Mouse (Mus musculus) C2C12 (cell line): ENCODE measurements around the gene Xylb. TPM values are rescaled to one million over a fixed set of nuclear protein-coding genes. Genes with fewer than 3 reads are reported as not detected.

Experiments
- H3K27me3 ChIP-seq: one replicate; pipeline ENCODE4 v1.6.1; 2011; ENCODE audit not compliant: control insufficient read depth, insufficient read depth, insufficient read length
- H3K36me3 ChIP-seq: one replicate; pipeline ENCODE4 v1.6.1; 2011; ENCODE audit not compliant: control insufficient read depth, insufficient read depth
- H3K4me3 ChIP-seq: one replicate; pipeline ENCODE4 v1.5.1; 2011; ENCODE audit warnings: mild to moderate bottlenecking, control low read depth; ENCODE audit not compliant: poor library complexity, insufficient read depth, severe bottlenecking
- H3K79me2 ChIP-seq: one replicate; pipeline ENCODE4 v1.6.1; 2011; ENCODE audit not compliant: control insufficient read depth, insufficient read depth
- H3K79me3 ChIP-seq: one replicate; pipeline ENCODE4 v1.6.1; 2011; ENCODE audit warnings: low read depth, control low read depth
- H3ac ChIP-seq: one replicate; pipeline ENCODE3; 2011; ENCODE audit warnings: low read depth; ENCODE audit not compliant: control insufficient read depth, insufficient read length
- CEBPB ChIP-seq: IDR thresholded peaks from one replicate; pipeline ENCODE4 v1.6.1; 2011; ENCODE audit warnings: low read depth, mild to moderate bottlenecking, control low read depth, moderate library complexity
- CTCF ChIP-seq: IDR thresholded peaks from one replicate; pipeline ENCODE4 v1.5.1; 2011; ENCODE audit not compliant: control insufficient read depth, insufficient read depth, insufficient read length
- FOSL1 ChIP-seq: IDR thresholded peaks from one replicate; pipeline ENCODE4 v1.8.0; 2011; ENCODE audit warnings: mild to moderate bottlenecking, low read length; ENCODE audit not compliant: poor library complexity, insufficient read depth, severe bottlenecking
- MAX ChIP-seq: IDR thresholded peaks from one replicate; pipeline ENCODE4 v1.6.1; 2011; ENCODE audit warnings: mild to moderate bottlenecking, control low read depth
- MYOD1 ChIP-seq: IDR thresholded peaks from one replicate; pipeline ENCODE4 v1.6.1; 2011; ENCODE audit warnings: low read depth; ENCODE audit not compliant: control insufficient read depth, insufficient read length
- MYOG ChIP-seq: IDR thresholded peaks from one replicate; pipeline ENCODE4 v1.6.1; 2011; ENCODE audit not compliant: control insufficient read depth, insufficient read length; ENCODE audit errors: extremely low read depth
- USF1 ChIP-seq: IDR thresholded peaks from one replicate; pipeline ENCODE4 v1.6.1; 2011; ENCODE audit warnings: low read depth, mild to moderate bottlenecking, control low read depth, moderate library complexity
- polyA plus RNA-seq: library from polyadenylated mRNA; unstranded; fragments of >200 nt; fragmentation: generic; extraction: Trizol; gene quantifications from one replicate; pipeline ENCODE4 v1.2.1, GENCODE M21; 2012; ENCODE audit warnings: missing spikeins

Xylb gene
- polyA plus RNA-seq, 1 experiment, result 3.1 TPM

GRCm38 (mm10) chr9:119425976-119426415 is 68.8 kb downstream of the Xylb start:
- Histone ChIP-seq H3ac (no peak overlapping the region), H3K36me3 (no peaks in the 10 kb centered on the region), H3K79me3 (no peaks in the 10 kb centered on the region), H3K79me2 (no peaks in the 10 kb centered on the region), H3K27me3 (no peaks in the 10 kb centered on the region), H3K4me3 (no peak overlapping the region)
- TF ChIP-seq USF1 (no peak), MYOG (no peak), CTCF (no peak), MAX (no peak), CEBPB (no peak), FOSL1 (no peak), MYOD1 (no peak)

GRCm38 (mm10) chr9:119426483-119426882 is 69.3 kb downstream of the Xylb start:
- Histone ChIP-seq H3K36me3 (no peaks in the 10 kb centered on the region), H3K27me3 (no peaks in the 10 kb centered on the region), H3K79me2 (no peaks in the 10 kb centered on the region), H3K4me3 (no peak overlapping the region), H3K79me3 (no peaks in the 10 kb centered on the region), H3ac (no peak overlapping the region)
- TF ChIP-seq MYOD1, result no peak
- no peak for TF ChIP-seq FOSL1
- TF ChIP-seq MYOG, result no peak
- TF ChIP-seq CEBPB, result no peak
- TF ChIP-seq MAX, result no peak
- no peak for TF ChIP-seq CTCF
- no peak for TF ChIP-seq USF1

GRCm38 (mm10) chr9:119430311-119430710 is 73.1 kb downstream of the Xylb start:
- H3K27me3 ChIP-seq, result no peaks in the 10 kb centered on the region

GRCm38 (mm10) chr9:119435855-119436254 is 78.7 kb downstream of the Xylb start:
- TF ChIP-seq CEBPB (no peak), USF1 (no peak), MAX (no peak), FOSL1 (no peak), MYOD1 (no peak), CTCF (no peak), MYOG (no peak)
- Histone ChIP-seq H3K79me3 (no peaks in the 10 kb centered on the region), H3K4me3 (no peak overlapping the region), H3K36me3 (no peaks in the 10 kb centered on the region), H3K27me3 (no peaks in the 10 kb centered on the region), H3ac (no peak overlapping the region), H3K79me2 (no peaks in the 10 kb centered on the region)

More at GRCm38 (mm10) chr9:119430311-119430710, 73.1 kb downstream of the Xylb start:
- TF ChIP-seq MAX (no peak), MYOG (no peak), CTCF (peak; percentile 84), USF1 (no peak), MYOD1 (no peak), CEBPB (no peak)
- H3K4me3 ChIP-seq, result no peak overlapping the region
- no peaks in the 10 kb centered on the region for H3K79me2 ChIP-seq
- H3K36me3 ChIP-seq, result no peaks in the 10 kb centered on the region
- H3ac ChIP-seq, result no peak overlapping the region
- no peaks in the 10 kb centered on the region for H3K79me3 ChIP-seq

- H3K36me3 ChIP-seq, result no peaks in the 10 kb centered on the region
- no peaks in the 10 kb centered on the region for H3K79me3 ChIP-seq
- H3K4me3 ChIP-seq, result no peak overlapping the region
- no peaks in the 10 kb centered on the region for H3K27me3 ChIP-seq
- no peak overlapping the region for H3ac ChIP-seq
- TF ChIP-seq FOSL1 (no peak), MYOD1 (no peak), USF1 (no peak), MYOG (no peak)
- no peaks in the 10 kb centered on the region for H3K79me2 ChIP-seq
Observed at GRCm38 (mm10) chr9:119438065-119438464, 80.9 kb downstream of the Xylb start.

- TF ChIP-seq MYOD1 (no peak), MYOG (no peak), FOSL1 (no peak), MAX (no peak), USF1 (no peak), CEBPB (no peak), CTCF (no peak)
- no peaks in the 10 kb centered on the region for H3K36me3 ChIP-seq
- no peaks in the 10 kb centered on the region for H3K79me3 ChIP-seq
- no peak overlapping the region for H3ac ChIP-seq
- H3K79me2 ChIP-seq, result no peaks in the 10 kb centered on the region
- no peak overlapping the region for H3K4me3 ChIP-seq
- no peaks in the 10 kb centered on the region for H3K27me3 ChIP-seq
Observed at GRCm38 (mm10) chr9:119438498-119439000, 81.4 kb downstream of the Xylb start.
